In genomic region chr8:61997125-61997524, GRCm38 (mm10) we compare ENCODE assay signal across 24 mouse cellular contexts.
DNase-seq lines count a peak whose midpoint lies in the region; ATAC-seq and TF ChIP-seq lines count a peak whose summit lies in the region.
"Had no signal": no experiment of that assay in that cellular context is flagged by ENCODE, and none has a peak within 500 bp of the region (broad histone marks: within the 10 kb centered on the region; RNA-seq: fewer than 3 reads in every experiment).

No protein-coding gene starts in this region.

- no peaks in the 10 kb centered on the region for H3K4me1 ChIP-seq in embryonic facial prominence, embryonic 14.5 days (ENCODE audit: control insufficient read depth, insufficient read depth, low read length)
- H3K4me1 ChIP-seq in embryonic facial prominence, embryonic 10.5 days, result peaks cover 2% of the 10 kb centered on the region; the same call in 1 of the 2 replicates
- no peaks in the 10 kb centered on the region for H3K4me1 ChIP-seq in kidney, embryonic 15.5 days
- H3K4me1 ChIP-seq in kidney, postnatal 0 days (replicated peaks; ENCODE audit: insufficient read depth, low read length), result no peaks in the 10 kb centered on the region
- H3K4me1 ChIP-seq: embryonic facial prominence, embryonic 13.5 days; forebrain, embryonic 13.5 days; forebrain, embryonic 15.5 days had no signal

- H3K27ac ChIP-seq in embryonic facial prominence, embryonic 14.5 days (replicated peaks; ENCODE audit: low read depth, low read length), result no peak overlapping the region
- no peak overlapping the region for H3K27ac ChIP-seq in embryonic facial prominence, embryonic 10.5 days (replicated peaks)
- H3K27ac ChIP-seq in kidney, embryonic 15.5 days, result no peak overlapping the region
- no peak overlapping the region for H3K27ac ChIP-seq in kidney, postnatal 0 days
- H3K27ac ChIP-seq: embryonic facial prominence, embryonic 13.5 days; forebrain, embryonic 13.5 days; forebrain, embryonic 15.5 days had no signal

- no peak overlapping the region for H3K9ac ChIP-seq in embryonic facial prominence, embryonic 14.5 days (ENCODE audit: low read depth, low read length)
- H3K9ac ChIP-seq in kidney, embryonic 15.5 days, result no peak overlapping the region
- no peak overlapping the region for H3K9ac ChIP-seq in kidney, postnatal 0 days (ENCODE audit: low read depth, low read length)
- H3K9ac ChIP-seq: embryonic facial prominence, embryonic 13.5 days; forebrain, embryonic 13.5 days; forebrain, embryonic 15.5 days; forebrain, postnatal 0 days had no signal

- 51% methylated on average over 2 of the region's 2 CpGs for WGBS in embryonic facial prominence, embryonic 14.5 days
- WGBS in embryonic facial prominence, embryonic 10.5 days, result 64% methylated on average over 2 of the region's 2 CpGs
- 35% methylated on average over 2 of the region's 2 CpGs for WGBS in kidney, embryonic 15.5 days
- WGBS in kidney, postnatal 0 days, result 26% methylated on average over 2 of the region's 2 CpGs

- ATAC-seq in embryonic facial prominence, embryonic 14.5 days (ENCODE audit: low read depth), result peak; percentile 60; the same call in 1 of the 2 replicates
- peak; percentile 79 for ATAC-seq in kidney, embryonic 15.5 days (replicated peaks; ENCODE audit: low FRiP score)
- no peak for ATAC-seq in kidney, postnatal 0 days (replicated peaks; ENCODE audit: low FRiP score, low read depth)
- ATAC-seq: activated CD4-positive, CD25-positive, alpha-beta regulatory T cell, adult 4 months; CD4-positive, CD25-positive, alpha-beta regulatory T cell, adult 4 months; forebrain, embryonic 13.5 days; forebrain, embryonic 15.5 days; forebrain, postnatal 0 days; Patski had no signal

- H3K9me3 ChIP-seq in embryonic facial prominence, embryonic 14.5 days (ENCODE audit: control insufficient read depth, low read length), result no peaks in the 10 kb centered on the region
- no peaks in the 10 kb centered on the region for H3K9me3 ChIP-seq in embryonic facial prominence, embryonic 10.5 days
- H3K9me3 ChIP-seq in kidney, embryonic 15.5 days (replicated peaks), result no peaks in the 10 kb centered on the region
- no peaks in the 10 kb centered on the region for H3K9me3 ChIP-seq in kidney, postnatal 0 days (replicated peaks; ENCODE audit: low read length)
- H3K9me3 ChIP-seq: embryonic facial prominence, embryonic 13.5 days; forebrain, embryonic 13.5 days; forebrain, embryonic 15.5 days; G1E had no signal

- no peaks in the 10 kb centered on the region for H3K36me3 ChIP-seq in embryonic facial prominence, embryonic 14.5 days (ENCODE audit: control insufficient read depth, insufficient read depth, low read length)
- no peaks in the 10 kb centered on the region for H3K36me3 ChIP-seq in embryonic facial prominence, embryonic 10.5 days (replicated peaks)
- no peaks in the 10 kb centered on the region for H3K36me3 ChIP-seq in kidney, embryonic 15.5 days
- H3K36me3 ChIP-seq in kidney, postnatal 0 days (ENCODE audit: insufficient read depth, low read length), result no peaks in the 10 kb centered on the region
- H3K36me3 ChIP-seq: embryonic facial prominence, embryonic 13.5 days; forebrain, embryonic 15.5 days; G1E had no signal

- no peak overlapping the region for H3K4me3 ChIP-seq in embryonic facial prominence, embryonic 14.5 days (ENCODE audit: low read depth, low read length)
- H3K4me3 ChIP-seq in embryonic facial prominence, embryonic 10.5 days, result no peak overlapping the region
- no peak overlapping the region for H3K4me3 ChIP-seq in kidney, embryonic 15.5 days (replicated peaks)
- H3K4me3 ChIP-seq in kidney, postnatal 0 days (replicated peaks; ENCODE audit: low read depth, low read length), result no peak overlapping the region
- H3K4me3 ChIP-seq: embryonic facial prominence, embryonic 13.5 days; forebrain, embryonic 13.5 days; forebrain, embryonic 15.5 days had no signal

- H3K27me3 ChIP-seq in embryonic facial prominence, embryonic 14.5 days (replicated peaks; ENCODE audit: control insufficient read depth, insufficient read depth, low read length), result no peaks in the 10 kb centered on the region
- H3K27me3 ChIP-seq in embryonic facial prominence, embryonic 10.5 days (replicated peaks; ENCODE audit: low read depth, poor library complexity, severe bottlenecking), result no peaks in the 10 kb centered on the region
- no peaks in the 10 kb centered on the region for H3K27me3 ChIP-seq in kidney, embryonic 15.5 days
- no peaks in the 10 kb centered on the region for H3K27me3 ChIP-seq in kidney, postnatal 0 days (ENCODE audit: insufficient read depth, low read length)
- H3K27me3 ChIP-seq: CH12.LX; embryonic facial prominence, embryonic 13.5 days; forebrain, embryonic 13.5 days; forebrain, embryonic 15.5 days had no signal

- peak; percentile 16 for DNase-seq in embryonic facial prominence, embryonic 14.5 days (ENCODE audit: low spot score)
- DNase-seq in embryonic facial prominence, embryonic 10.5 days (ENCODE audit: low spot score), result no peak
- DNase-seq in kidney, postnatal 10 days, result no peak
- DNase-seq in kidney, postnatal 0 days (ENCODE audit: low spot score), result peak; percentile 72
- DNase-seq in kidney, postnatal 14 days, result no peak
- DNase-seq: adrenal gland, adult 8-10 months; adrenal gland, postnatal 14 days; adrenal gland, postnatal 36 days; B cell, adult 2 months; cerebellum, adult 11-12 months; cerebellum, adult 2 months; cerebellum, adult 9-10 months; cerebellum, postnatal 10 days; cerebellum, postnatal 25 days; forebrain, postnatal 0 days had no signal

- no peak overlapping the region for H3K4me2 ChIP-seq in embryonic facial prominence, embryonic 14.5 days (ENCODE audit: low read depth, low read length)
- no peak overlapping the region for H3K4me2 ChIP-seq in kidney, embryonic 15.5 days
- no peak overlapping the region for H3K4me2 ChIP-seq in kidney, postnatal 0 days (ENCODE audit: low read length)
- H3K4me2 ChIP-seq: embryonic facial prominence, embryonic 13.5 days; forebrain, embryonic 13.5 days; forebrain, embryonic 15.5 days had no signal

- no peak for TF ChIP-seq CTCF in kidney, postnatal 0 days (IDR thresholded peaks at IDR 0.05; ENCODE audit: low read depth)

Comparison
In these comparisons a context has a peak if more than half of its experiments do, and no peak if none do; other contexts are left out.
1. DNase-seq: peak in embryonic facial prominence, embryonic 14.5 days (single experiment) and kidney, postnatal 0 days (single experiment); none in embryonic facial prominence, embryonic 10.5 days (single experiment), kidney, postnatal 10 days (single experiment) and kidney, postnatal 14 days (single experiment).